Mouse (Mus musculus) heart, adult 8-10 months (tissue): ENCODE results near the gene Aldh5a1. TPM values are rescaled to one million over a fixed set of nuclear protein-coding genes. Genes with fewer than 3 reads are reported as not detected.

ENCODE experiments used
- DNase-seq: peaks from one replicate; pipeline ENCODE4 v3.0.0; 2022; ENCODE audit warnings: low spot score
- total RNA-seq, 4 experiments: library from RNA; stranded (reverse); gene quantifications; 2 replicates each; pipeline ENCODE4 v1.2.4; 2022

Gene Aldh5a1
- total RNA-seq, 4 experiments from 2014 or later = 26.2 to 29.8 (median 27.0) TPM

DNA sequence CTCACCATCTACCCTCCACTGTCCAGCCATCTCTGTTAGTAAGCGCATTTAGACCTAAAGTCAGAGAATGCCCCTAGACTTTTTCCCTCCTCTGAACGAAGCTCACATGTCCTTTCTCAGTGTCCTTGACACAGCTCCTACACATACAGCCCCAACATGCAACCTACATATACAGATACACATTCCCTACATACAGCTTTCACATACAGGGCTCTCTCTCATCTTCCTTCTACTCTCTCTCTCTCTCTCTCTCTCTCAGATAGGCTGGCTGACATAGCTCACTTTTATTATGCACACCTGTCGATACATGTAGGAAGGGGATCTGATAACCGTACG, 721 bp downstream of the Aldh5a1 start:
- DNase-seq = no peak

DNA sequence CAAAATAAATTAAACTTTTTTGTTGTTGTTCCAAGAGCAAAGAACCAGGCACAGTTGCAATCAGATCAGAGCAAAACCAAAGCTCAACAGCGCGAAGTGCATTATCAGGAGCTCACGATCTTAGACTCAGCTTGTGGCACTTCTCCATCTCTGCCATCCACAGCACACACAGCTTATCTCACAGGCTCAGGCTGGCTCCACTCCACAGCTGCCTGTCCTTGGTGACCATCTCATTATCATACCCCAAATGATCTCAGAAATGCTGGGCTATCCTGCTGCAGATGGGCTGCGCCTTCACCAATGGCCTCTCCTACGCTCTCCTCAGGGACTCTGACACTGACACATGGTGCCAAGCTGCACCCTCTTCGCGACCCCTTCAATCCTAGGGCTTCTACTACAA, 4.3 kb downstream of the Aldh5a1 start:
- DNase-seq = no peak

DNA sequence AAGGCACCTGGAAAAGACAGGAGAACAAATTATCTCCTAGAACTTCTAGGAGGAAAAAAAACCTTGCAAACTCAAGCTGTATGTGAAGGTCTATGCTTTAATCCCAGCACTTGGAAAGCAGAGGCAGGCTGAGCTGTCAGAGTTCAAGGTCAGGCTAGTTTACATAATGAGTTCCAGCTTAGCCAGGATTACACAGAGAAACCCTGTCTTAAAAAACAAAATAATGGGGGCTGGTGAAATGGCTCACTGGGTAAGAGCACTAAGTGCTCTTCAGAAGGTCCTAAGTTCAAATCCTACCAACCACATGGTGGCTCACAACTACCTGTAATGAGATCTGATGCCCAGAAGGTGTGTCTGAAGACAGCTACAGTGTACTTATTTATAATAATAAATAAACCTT, 6.9 kb downstream of the Aldh5a1 start:
- no peak for DNase-seq

DNA sequence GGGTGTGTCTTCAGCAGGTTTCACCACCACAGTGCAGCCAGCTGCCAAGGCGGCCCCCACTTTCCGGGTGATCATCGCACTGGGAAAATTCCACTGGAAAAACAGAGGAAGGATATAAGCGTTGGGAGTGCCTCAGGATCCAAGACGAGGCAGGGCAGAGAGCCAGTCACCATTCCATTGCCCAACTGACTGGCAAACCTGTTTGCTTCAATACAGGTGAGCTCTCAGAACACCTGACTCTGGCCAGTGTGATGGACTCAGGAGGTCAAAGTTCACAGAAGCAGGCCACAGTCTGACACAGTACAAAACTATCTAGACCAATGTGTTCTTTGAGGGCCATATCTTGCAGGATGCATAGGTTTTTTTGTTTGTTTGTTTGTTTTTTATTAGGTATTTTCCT, 13.5 kb downstream of the Aldh5a1 start:
- no peak for DNase-seq

DNA sequence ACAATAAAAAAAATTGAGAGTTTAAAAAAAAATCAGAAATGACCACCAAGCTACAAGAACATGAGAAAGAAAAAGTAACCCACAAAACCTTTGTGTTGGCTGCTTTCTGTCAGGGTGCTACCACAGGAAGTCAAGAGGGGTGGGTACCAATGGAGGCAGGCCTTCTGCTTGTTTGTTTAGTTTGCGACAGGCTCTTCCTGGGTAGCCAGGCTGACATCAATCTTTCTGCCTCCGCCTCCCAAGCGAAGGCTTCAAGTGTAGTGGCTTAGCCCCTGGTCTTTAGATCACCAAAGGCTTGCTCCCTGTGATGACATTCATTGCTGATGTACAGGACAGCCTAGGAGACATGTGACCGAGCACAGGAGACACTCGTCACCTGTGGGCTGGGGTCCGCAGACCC, 16.2 kb downstream of the Aldh5a1 start:
- no peak for DNase-seq

DNA sequence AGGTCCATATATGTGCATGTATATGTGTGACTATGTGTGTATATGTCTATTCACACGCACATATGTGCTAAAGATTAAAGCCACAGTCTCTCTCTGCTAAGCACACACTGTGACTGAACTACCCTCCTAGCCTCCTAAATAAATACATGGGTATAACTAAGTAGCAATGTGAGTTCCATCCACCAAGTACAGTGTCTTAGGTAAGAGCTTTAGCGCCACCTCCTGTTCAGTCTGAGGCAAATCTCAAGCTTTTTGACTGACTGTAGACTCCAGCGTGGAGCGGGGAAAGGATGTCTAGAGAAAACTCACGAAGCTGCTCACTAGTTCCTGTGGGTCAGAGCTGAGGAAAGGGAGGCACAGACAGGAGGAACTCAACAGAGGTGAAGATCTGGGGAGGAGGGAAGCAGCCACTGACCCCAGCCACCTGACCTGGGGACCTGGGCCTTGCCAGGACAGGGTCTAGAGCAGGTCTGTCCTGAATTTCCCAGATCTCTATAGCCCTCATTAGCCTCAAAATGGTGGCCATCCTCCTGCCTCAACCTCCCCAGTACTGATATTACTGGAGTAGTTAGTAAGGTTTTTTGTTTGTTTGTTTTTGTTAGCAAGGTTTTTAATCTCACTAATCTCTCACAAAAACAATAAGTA, 17.0 kb downstream of the Aldh5a1 start:
- peak; percentile 33 for DNase-seq

DNA sequence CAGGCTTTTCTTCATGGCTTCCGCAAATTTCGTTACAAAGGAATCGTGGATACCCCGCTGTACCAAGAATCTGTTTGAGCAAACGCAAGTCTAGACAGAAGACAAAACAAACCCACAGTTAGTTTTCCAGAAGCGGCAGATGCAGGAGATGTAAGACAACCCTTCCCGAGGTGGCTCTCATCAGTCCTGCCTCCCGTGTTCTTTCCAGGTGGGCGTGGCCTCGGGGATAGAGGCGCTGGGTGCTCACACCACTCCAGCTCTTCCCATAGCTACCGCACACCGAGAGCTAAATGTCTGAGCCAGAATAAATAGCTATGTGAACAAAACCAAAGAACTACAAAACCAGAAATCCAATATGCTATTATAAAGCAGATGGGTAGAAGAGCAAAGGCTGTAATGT, 21.6 kb downstream of the Aldh5a1 start:
- DNase-seq = no peak

DNA sequence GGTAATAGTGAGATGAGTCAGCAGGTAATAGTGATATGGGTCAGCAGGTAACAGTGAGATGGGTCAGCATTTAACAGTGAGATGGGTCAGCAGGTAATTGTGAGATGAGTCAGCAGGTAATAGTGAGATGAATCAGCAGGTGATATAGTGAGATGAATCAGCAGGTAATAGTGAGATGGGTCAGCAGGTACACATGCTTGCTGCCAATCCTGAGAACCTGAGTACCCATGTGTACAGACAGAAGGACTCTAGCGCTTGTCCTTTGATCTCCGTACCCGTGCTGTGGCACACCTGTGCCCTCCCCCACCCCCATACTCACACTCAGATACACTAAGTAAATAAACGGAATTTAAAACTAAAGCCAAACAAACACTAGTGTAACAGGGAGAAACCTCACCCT, 22.5 kb downstream of the Aldh5a1 start:
- no peak for DNase-seq

DNA sequence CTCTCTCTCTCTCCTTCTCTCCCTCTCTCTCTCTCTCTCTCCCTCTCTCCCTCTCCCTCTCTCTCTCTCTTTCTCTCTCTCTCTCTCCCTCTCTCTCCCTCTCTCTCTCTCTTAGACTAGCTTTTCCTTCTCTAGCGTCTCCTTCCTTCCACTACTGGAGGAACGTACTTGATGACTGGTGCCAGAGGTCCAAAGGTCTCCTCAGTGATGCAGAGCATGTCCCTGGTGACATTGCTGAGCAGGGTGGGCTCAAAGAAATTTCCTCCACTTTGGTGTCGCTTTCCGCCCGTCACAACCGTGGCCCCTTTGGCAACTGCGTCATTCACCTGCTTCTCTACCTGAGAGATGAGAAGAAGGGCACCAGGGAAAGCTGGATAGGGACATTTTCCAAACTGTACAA, 23.9 kb downstream of the Aldh5a1 start:
- DNase-seq = no peak

DNA sequence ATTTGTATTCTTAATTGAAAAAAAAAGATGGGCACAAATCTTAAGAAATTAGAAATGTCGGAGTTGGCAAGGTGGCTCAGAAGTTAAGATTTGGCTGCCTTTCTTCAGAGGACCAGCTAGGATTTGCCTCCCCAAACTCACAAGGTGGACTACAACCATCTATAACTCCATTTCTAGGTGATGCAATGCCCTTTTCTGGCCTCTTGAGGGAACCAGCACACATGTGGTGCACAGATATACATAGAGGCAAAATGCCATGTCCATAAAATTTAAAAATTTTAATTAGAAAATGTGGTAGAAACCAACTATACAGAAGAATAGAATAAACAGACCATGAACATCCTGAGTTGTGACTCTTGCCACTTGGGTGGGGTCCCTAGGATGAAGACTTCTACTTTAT, 28.3 kb downstream of the Aldh5a1 start:
- no peak for DNase-seq

DNA sequence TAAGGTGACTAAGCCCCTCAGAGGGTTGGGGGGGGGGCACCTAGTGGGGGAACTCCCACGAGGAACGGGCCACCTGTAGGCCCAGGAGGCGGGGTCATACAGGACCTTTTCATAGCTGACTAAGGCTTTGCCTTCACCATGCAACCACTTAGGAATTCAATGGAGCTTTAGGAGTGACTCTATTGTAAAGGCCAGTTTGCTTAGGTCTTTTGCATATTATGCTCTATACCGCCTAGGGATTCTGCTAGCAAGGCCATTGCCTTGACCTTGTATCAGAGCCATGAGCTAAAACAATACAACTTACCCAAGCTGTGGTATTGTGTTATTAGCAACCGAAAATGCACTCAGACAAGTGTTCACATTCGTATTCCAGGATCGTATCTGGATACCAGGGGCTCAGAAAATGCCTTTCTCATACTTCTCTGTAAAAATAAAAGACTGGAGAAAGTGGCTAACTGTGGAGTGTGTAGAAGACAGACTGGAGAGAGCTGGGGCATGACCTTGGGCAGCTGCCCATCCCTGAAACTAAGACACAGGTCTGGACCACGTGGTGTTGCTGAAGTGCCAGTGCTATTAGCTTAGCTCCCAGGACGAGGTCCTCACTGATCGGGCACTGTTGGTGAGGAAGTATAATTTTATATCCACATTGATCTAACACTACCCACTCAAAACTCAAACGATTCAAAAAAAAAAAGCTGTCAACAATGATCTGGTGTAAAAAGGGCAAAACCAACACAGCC, 30.5 kb downstream of the Aldh5a1 start:
- no peak for DNase-seq

DNA sequence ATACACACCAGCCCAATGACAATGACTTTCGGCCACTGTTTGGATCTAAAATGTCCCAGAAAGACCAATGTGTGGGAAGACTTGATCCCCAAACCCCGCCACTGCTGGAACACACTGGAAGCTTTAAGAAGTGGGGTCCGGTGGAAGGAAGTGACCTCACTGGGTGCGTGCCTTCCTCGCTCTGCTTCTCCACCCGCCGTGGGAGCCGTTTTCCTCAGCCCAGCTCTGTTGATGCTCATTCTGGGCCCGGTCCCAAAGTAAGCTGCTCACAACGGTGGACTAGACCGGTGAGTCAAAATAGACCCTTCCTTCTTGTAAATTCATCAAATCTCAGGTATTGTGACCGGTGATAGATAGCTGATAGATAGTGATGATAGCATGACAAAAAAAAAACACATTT, 32.0 kb downstream of the Aldh5a1 start:
- DNase-seq = no peak

DNA sequence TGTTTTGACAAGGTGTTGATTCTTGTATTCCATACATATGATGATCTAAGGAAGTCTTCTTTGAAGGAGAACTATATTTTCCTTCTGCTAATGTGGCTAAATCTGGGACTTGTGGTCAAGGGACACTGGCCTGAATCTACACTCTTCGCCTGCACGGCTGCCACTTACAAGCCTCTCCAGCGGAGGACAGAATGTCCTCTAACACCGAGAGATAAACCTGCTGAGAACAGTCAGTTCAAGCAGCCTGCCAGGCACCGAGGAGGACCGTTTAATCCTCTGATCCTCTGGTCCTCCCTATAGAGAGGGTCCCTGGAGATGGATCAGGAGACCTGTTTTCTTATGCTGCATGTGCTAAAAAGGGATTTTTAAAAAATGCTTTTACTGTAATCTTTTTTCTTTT, 34.0 kb downstream of the Aldh5a1 start:
- peak; percentile 54 for DNase-seq

DNA sequence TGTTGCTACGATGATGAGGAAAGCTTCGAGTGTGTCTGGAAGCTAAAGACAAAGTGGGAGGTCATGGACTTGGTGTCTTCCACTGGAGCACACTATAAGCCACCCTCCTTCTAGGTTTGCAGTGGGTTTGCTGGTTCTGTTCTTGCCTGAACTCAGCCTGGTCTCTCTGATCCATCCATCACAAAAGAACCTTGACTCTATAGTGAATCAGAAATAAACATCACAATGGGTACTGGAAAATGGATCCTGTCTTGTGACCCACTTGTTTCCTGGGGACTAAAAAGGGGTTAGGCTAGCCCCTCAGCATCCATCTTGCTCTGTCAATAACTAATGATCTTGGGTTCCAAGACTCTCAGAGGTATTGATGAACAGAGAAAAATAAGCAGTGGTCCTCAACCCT, 35.5 kb downstream of the Aldh5a1 start:
- DNase-seq = no peak

DNA sequence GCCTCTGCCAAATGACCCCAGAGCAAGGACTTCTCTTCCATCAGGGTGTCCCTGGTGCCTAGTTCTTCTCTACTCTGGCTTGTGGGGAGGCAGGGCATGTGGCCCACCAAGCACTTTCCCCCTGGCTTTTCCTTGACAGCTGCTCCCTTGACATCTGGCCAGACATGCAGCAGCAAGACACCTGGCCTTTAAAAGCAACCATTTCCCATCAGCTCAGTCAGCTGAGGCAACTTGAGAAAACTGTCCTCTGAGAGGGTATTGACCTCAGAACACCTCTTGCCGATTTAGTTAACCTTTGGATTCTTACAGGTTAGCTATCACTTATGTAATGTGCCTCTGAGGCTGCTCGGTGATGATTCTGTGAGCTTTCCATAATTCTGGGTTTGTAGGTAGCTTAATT, 43.6 kb downstream of the Aldh5a1 start:
- DNase-seq = no peak

DNA sequence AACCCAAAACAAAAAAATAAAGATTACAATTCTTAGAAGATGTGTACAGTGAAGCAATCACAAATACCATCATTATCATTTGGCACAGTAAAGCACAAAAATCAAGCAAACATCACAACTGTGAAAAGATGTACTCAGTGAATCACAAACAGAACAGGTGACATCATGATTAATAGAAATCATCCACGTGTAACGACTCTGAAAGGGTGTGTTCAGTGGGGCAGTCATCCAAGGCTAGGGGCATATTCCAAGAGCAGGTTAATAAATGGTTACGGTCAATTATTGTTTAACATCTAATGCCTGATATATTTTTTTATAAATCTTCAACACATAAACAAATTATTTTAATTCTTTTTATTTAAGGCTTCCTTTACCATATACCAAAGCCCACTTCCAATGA, 44.9 kb downstream of the Aldh5a1 start:
- DNase-seq = no peak

DNA sequence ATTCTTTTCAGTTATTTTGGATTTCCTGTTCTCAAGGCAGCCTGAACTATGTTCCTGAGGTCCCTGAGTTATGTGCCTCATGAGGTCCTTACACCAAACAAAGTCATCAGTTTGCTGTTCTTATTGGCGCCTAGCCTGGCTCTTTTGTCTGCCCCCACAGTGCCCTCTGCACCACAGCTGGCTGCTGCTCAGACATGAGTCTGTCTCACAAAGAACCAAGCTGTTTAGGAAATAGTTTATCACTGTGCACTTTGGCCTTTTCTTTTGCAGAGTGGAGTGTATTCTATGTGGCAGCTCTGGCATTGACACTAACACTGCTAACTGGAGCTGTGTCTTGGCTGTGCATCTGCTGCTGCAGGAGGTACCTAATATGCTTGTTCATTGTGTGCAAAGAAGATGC, 47.9 kb downstream of the Aldh5a1 start:
- DNase-seq = no peak

DNA sequence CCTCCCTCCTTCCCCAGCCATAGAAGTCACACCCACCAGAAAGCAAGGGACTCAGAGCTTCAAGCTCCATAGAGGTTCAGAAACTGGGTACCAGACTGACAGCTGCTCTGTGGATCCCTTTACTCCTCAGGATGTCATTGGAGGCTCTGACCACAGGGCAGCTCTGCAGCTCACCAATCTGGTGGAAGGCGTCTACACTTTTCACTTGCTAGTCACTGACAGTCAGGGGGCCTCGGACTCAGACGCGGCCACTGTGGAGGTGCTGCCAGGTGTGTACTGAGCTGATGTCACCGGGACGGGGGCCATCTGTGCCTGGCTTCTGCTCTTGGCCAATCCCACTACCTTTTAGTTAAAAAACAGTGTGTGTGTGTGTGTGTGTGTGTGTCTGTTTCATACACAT, 55.0 kb downstream of the Aldh5a1 start:
- no peak for DNase-seq

DNA sequence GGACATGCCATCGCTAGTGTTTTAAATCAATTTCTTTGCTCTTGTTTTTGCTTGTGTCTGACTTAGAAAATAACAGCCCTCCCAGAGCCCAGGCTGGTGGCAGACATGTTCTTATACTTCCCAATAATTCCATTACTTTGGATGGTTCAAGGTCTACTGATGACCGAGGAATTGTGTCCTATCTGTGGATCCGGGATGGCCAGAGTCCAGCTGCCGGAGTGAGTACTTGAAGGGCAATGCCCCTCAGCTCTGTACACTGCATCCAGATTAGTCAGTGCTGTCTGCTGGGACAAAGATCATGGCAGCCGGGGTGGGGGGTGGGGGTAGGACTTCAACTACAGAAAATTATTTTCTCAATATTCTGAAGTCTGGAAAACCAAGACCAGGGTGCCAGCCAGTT, 56.8 kb downstream of the Aldh5a1 start:
- no peak for DNase-seq

DNA sequence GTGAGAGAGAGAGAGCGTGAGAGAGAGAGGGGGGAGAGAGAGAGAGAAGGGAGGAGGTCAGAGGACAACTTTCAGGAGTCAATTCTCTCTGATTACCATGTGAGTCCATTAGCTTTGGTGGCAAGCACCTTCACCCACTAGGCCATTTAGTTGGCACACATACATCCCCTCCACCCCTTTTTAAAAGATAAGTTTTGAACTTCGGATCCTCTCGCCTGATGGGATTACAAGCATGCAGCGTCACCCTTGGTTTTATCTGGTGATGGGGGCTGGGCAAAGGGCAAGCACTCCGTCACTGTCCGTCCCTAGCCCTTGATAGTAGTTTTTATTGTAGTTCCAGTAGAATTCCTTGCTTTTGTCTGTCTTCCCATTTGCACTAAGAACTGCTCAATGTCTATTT, 57.3 kb downstream of the Aldh5a1 start:
- DNase-seq = no peak

DNA sequence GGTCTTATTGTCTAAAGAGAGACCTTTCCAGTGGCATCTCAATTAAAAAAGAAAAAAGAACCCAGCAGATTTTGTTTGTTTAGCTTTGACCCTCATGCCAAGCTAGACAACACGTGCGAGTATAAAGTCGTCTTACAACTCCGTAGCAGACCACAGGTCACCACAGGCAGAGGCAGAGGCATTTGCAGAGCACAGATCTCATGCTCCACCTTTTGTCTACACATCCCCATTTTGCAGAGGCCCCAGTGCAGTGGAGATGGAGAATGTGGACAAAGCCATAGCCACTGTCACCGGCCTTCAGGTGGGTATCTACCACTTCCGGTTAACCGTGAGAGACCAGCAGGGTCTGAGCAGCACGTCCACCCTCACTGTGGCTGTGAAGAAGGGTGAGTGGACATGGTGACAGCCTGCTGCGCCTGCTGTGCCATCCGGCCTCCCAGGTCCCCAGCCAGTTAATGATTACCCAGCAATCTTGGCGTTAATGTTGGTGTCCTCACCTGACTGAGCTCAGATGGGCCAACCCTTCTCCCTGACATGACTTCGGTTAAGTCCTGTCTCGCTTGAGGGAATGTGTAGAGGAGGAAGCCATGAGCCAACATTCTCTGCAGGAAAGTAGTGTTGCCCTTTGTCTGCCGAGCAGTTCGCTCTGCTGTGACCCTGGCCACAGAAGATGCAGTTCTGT, 58.0 kb downstream of the Aldh5a1 start:
- DNase-seq = no peak

DNA sequence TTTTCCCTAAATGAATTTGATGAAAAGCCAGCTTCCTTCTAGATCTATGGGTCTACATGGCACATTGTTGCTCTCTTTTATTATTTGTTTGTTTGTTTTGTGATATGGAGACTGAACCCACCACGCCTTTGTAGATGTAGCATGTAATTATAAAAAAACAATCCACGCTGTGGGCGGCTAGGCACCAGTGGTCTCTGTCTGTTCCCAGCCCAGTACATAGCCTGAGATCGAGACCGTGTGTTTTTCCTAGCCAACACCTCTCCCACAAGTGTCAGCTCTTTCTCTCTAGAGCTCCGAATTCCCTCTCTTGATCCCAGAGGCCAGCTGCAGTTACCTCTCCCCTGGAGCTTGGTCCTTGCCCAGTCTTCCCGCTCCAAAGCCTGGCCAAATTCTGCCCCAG, 69.2 kb downstream of the Aldh5a1 start:
- no peak for DNase-seq

DNA sequence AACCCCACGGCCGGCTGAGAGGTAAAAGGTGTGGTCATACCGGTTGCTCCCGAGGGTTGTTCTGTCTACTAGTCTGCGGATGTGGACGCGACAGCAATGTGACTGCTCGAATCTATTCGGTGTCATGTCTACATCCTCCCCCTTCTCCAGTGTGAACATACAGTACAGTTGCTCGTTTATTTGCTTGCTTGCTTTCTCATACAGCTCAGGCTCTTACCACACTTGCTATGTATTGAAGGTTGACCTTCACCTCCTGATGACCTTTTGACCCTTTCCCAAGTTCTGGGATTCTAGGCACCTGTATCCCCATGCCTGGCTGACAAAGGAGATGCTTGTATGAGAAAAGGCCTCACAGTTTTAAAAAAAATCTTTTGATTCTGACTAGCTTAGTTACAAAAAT, 69.7 kb downstream of the Aldh5a1 start:
- DNase-seq = no peak
